Mouse (Mus musculus) forebrain, embryonic 13.5 days (tissue): Measurements from ENCODE around the gene App. TPM values are rescaled to one million over a fixed set of nuclear protein-coding genes. Genes with fewer than 3 reads are reported as not detected.

ENCODE experiments used
- ATAC-seq: fragments of 200-750 bp; cut with Nextera tagmentation; 2 replicates; pipeline ENCODE4 v1.8.0; 2017
- H3K27ac ChIP-seq: fragments of 300-500 bp; sonication (generic); 2 replicates; pipeline ENCODE4 v1.5.1; 2015; ENCODE audit warnings: inconsistent platforms, mild to moderate bottlenecking, moderate library complexity
- H3K27me3 ChIP-seq: fragments of 300-500 bp; sonication (generic); 2 replicates; pipeline ENCODE4 v1.6.1; 2015; ENCODE audit warnings: mild to moderate bottlenecking, inconsistent platforms
- H3K36me3 ChIP-seq: fragments of 300-500 bp; sonication (generic); 2 replicates; pipeline ENCODE4 v1.6.1; 2015; ENCODE audit warnings: mild to moderate bottlenecking, inconsistent platforms; ENCODE audit not compliant: poor library complexity, severe bottlenecking
- H3K4me1 ChIP-seq: fragments of 300-500 bp; sonication (generic); 2 replicates; pipeline ENCODE4 v1.6.1; 2015; ENCODE audit warnings: inconsistent platforms
- H3K4me2 ChIP-seq: fragments of 300-500 bp; sonication (generic); 2 replicates; pipeline ENCODE4 v1.6.1; 2015; ENCODE audit warnings: inconsistent platforms, mild to moderate bottlenecking, moderate library complexity
- H3K4me3 ChIP-seq: fragments of 300-500 bp; sonication (generic); 2 replicates; pipeline ENCODE4 v1.5.1; 2015; ENCODE audit warnings: mild to moderate bottlenecking, inconsistent platforms
- H3K9ac ChIP-seq: fragments of 300-500 bp; sonication (generic); 2 replicates; pipeline ENCODE4 v1.6.1; 2015; ENCODE audit warnings: mild to moderate bottlenecking, inconsistent platforms
- H3K9me3 ChIP-seq: fragments of 300-500 bp; sonication (generic); replicated peaks from 2 replicates; pipeline ENCODE4 v1.6.1; 2016; ENCODE audit warnings: inconsistent platforms
- WGBS: fragments of 180-500 bp; shearing (Covaris S2); methylation state at CpG from one replicate; pipeline ENCODE4 v1.1.7; 2015; 5-methylcytosine and 5-hydroxymethylcytosine counted together
- polyA plus RNA-seq: library from polyadenylated mRNA; unstranded; fragments of >200 nt; fragmentation: Nextera tagmentation; extraction: Ambion mirVana; gene quantifications from 2 replicates; pipeline ENCODE4 v1.2.1, GENCODE M21; 2015

The App gene
- polyA plus RNA-seq, 1 experiment from 2014 or later = 168 TPM

- no peak for ATAC-seq
- Histone ChIP-seq H3K27ac (no peak overlapping the region), H3K27me3 (no peaks in the 10 kb centered on the region), H3K4me2 (no peak overlapping the region), H3K4me1 (peaks cover 29% of the 10 kb centered on the region), H3K9me3 (no peaks in the 10 kb centered on the region), H3K4me3 (no peak overlapping the region), H3K36me3 (peaks cover 16% of the 10 kb centered on the region), H3K9ac (no peak overlapping the region)
- WGBS = 50% methylated on average over 5 of the region's 5 CpGs
Observed at GRCm38 (mm10) chr16:85168821-85169220, 4.7 kb downstream of the App start.

- Histone ChIP-seq H3K27ac (no peak overlapping the region), H3K9me3 (no peaks in the 10 kb centered on the region), H3K36me3 (peaks cover 16% of the 10 kb centered on the region), H3K4me3 (no peak overlapping the region), H3K4me2 (no peak overlapping the region), H3K9ac (no peak overlapping the region), H3K27me3 (no peaks in the 10 kb centered on the region), H3K4me1 (peaks cover 28% of the 10 kb centered on the region)
- 80% methylated on average over 4 of the region's 4 CpGs for WGBS
- no peak for ATAC-seq
Observed at GRCm38 (mm10) chr16:85166205-85166604, 7.4 kb downstream of the App start.

- Histone ChIP-seq H3K9me3 (no peaks in the 10 kb centered on the region), H3K27me3 (no peaks in the 10 kb centered on the region), H3K4me2 (no peak overlapping the region), H3K27ac (no peak overlapping the region), H3K36me3 (peaks cover 16% of the 10 kb centered on the region), H3K9ac (no peak overlapping the region), H3K4me1 (peaks cover 22% of the 10 kb centered on the region), H3K4me3 (no peak overlapping the region)
- 85% methylated on average over 7 of the region's 7 CpGs for WGBS
- ATAC-seq = no peak
Observed at GRCm38 (mm10) chr16:85165631-85166030, 7.9 kb downstream of the App start.

GRCm38 (mm10) chr16:85165177-85165576, 8.4 kb downstream of the App start:
- H3K4me1 ChIP-seq = peaks cover 18% of the 10 kb centered on the region
- H3K27me3 ChIP-seq = no peaks in the 10 kb centered on the region
- no peak overlapping the region for H3K9ac ChIP-seq
- no peaks in the 10 kb centered on the region for H3K9me3 ChIP-seq
- H3K27ac ChIP-seq = no peak overlapping the region
- no peak for ATAC-seq
- H3K4me2 ChIP-seq = no peak overlapping the region
- WGBS = 81% methylated on average over 7 of the region's 7 CpGs
- no peak overlapping the region for H3K4me3 ChIP-seq
- H3K36me3 ChIP-seq = peaks cover 16% of the 10 kb centered on the region

- no peaks in the 10 kb centered on the region for H3K4me1 ChIP-seq
- no peak for ATAC-seq
Observed at GRCm38 (mm10) chr16:85162779-85163178, 10.8 kb downstream of the App start.

DNA sequence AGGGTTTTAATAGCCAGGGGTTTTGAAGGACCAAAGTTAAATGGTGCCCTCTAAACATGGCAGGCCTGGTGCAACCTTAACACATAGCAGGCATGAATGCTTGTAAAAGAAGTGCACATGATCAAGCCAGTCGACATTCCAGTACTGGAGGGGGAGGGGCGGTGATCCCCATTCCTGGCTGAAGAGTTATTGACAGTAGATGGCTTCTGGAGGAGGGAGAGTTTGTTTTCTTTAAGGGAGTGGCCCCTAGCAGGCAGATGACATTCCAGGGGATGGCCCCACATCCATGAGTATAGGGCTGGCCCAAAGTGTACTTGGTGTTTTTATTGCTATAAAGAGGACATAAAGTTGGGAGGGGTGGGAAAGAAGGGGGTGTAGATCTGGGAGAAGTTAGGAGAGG, 13.4 kb downstream of the App start:
- WGBS = 77% methylated on average over 2 of the region's 2 CpGs
- Histone ChIP-seq H3K9me3 (no peaks in the 10 kb centered on the region), H3K4me1 (peaks cover 8% of the 10 kb centered on the region; the same call in 1 of the 2 replicates), H3K4me3 (no peak overlapping the region), H3K36me3 (peaks cover 3% of the 10 kb centered on the region; the same call in 1 of the 2 replicates), H3K27me3 (no peaks in the 10 kb centered on the region), H3K27ac (no peak overlapping the region), H3K9ac (no peak overlapping the region), H3K4me2 (no peak overlapping the region)
- no peak for ATAC-seq

More at GRCm38 (mm10) chr16:85162779-85163178, 10.8 kb downstream of the App start:
- Histone ChIP-seq H3K36me3 (peaks cover 9% of the 10 kb centered on the region), H3K27me3 (no peaks in the 10 kb centered on the region), H3K27ac (no peak overlapping the region), H3K9ac (no peak overlapping the region), H3K4me3 (no peak overlapping the region), H3K4me2 (no peak overlapping the region), H3K9me3 (no peaks in the 10 kb centered on the region)
- 88% methylated on average over 6 of the region's 6 CpGs for WGBS

DNA sequence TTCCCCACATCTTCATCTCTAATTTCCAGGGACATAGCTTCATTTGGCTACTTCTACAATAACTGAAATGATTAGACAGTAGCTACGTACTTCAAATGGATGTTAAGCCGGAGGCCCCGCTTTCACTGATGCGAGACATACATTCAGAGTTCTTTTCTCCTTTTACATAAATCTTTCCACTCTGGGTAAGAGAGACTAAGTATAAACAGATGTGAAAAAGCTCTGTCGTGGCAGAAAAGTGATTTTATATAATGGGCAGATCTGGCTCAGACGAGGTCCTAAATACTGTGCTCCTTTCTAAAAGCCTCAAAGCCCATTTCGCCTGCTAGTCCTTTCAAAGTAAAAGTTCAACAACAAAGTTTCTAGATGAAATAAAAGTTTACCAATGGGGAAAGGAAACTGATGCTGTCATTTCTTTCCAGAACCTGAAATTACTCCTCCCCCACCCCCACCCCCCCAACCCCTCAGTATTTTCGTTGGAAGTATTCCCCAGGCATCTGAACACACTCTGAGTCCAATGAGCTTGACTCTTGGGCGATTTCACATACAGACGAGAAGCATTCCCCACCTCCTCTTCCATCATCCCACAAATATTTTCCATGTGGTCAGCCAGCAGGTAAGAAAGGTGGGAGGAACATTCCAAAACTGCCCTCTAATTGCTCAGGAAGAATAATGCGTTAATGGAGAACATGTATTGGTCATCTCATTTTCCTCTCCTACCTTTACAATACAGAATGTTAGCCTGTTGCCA, 15.6 kb downstream of the App start:
- ATAC-seq = no peak
- Histone ChIP-seq H3K9me3 (no peaks in the 10 kb centered on the region), H3K36me3 (peaks cover 3% of the 10 kb centered on the region; the same call in 1 of the 2 replicates), H3K4me3 (no peak overlapping the region), H3K27me3 (no peaks in the 10 kb centered on the region), H3K9ac (no peak overlapping the region), H3K4me2 (no peak overlapping the region), H3K27ac (no peak overlapping the region), H3K4me1 (peaks cover 11% of the 10 kb centered on the region; the same call in 1 of the 2 replicates)
- WGBS = 85% methylated on average over 11 of the region's 11 CpGs

DNA sequence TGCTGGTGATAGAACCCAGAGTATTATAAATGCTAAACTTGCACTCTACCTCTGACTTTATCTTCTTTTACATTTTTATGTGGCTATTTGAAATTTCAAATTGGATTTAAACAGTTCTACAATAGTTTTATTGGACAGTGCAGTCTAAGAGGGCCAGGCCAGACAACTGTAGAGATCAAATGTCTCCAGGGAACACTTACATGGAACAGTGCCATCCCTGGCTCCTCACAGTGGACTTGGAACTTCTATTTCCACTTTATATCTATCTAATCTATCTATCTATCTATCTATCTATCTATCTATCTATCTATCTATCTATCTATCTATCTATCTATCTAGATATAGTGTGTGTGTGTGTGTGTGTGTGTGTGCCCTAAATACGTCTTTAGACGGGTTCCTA, 16.4 kb downstream of the App start:
- no peak overlapping the region for H3K9ac ChIP-seq
- H3K27ac ChIP-seq = no peak overlapping the region
- no peak for ATAC-seq
- peaks cover 19% of the 10 kb centered on the region for H3K4me1 ChIP-seq
- H3K27me3 ChIP-seq = no peaks in the 10 kb centered on the region
- WGBS = 92% methylated on average over 2 of the region's 2 CpGs
- peaks cover 3% of the 10 kb centered on the region; the same call in 1 of the 2 replicates for H3K36me3 ChIP-seq
- no peak overlapping the region for H3K4me3 ChIP-seq
- no peaks in the 10 kb centered on the region for H3K9me3 ChIP-seq
- no peak overlapping the region for H3K4me2 ChIP-seq

GRCm38 (mm10) chr16:85155836-85156235, 17.7 kb downstream of the App start:
- Histone ChIP-seq H3K9me3 (no peaks in the 10 kb centered on the region), H3K9ac (no peak overlapping the region), H3K27ac (no peak overlapping the region), H3K4me2 (no peak overlapping the region), H3K4me1 (peaks cover 30% of the 10 kb centered on the region), H3K4me3 (no peak overlapping the region), H3K27me3 (no peaks in the 10 kb centered on the region), H3K36me3 (peaks cover 3% of the 10 kb centered on the region; the same call in 1 of the 2 replicates)
- no peak for ATAC-seq
- WGBS = 61% methylated on average over 10 of the region's 10 CpGs

DNA sequence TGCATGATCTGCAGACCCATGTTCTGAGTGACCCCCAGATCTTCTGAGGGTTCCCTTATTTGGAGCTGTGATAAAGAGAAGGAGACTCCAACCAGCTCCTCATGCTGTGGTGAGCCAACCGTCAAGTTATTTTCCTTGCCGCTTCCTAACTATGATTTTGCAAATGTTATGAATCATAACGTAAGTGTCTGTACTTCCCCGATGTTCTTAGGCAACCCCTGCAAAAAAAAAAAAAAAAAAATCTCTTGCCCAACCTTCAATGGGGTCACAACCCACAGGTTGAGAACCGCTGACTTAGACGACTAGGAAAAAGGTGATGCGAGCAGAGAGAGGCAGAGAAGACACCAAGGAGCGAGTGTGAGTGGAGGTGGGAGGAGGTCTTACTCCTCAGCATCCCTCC, 21.1 kb downstream of the App start:
- ATAC-seq = no peak
- H3K36me3 ChIP-seq = peaks cover 9% of the 10 kb centered on the region; the same call in 1 of the 2 replicates
- no peak overlapping the region for H3K27ac ChIP-seq
- H3K9me3 ChIP-seq = no peaks in the 10 kb centered on the region
- 93% methylated on average over 8 of the region's 8 CpGs for WGBS
- H3K4me2 ChIP-seq = no peak overlapping the region
- no peak overlapping the region for H3K9ac ChIP-seq
- H3K27me3 ChIP-seq = no peaks in the 10 kb centered on the region
- peaks cover 37% of the 10 kb centered on the region for H3K4me1 ChIP-seq
- H3K4me3 ChIP-seq = no peak overlapping the region

- 33% methylated on average over 7 of the region's 7 CpGs for WGBS
- Histone ChIP-seq H3K9me3 (no peaks in the 10 kb centered on the region), H3K27ac (no peak overlapping the region)
Observed at GRCm38 (mm10) chr16:85151681-85152080, 21.9 kb downstream of the App start.

DNA sequence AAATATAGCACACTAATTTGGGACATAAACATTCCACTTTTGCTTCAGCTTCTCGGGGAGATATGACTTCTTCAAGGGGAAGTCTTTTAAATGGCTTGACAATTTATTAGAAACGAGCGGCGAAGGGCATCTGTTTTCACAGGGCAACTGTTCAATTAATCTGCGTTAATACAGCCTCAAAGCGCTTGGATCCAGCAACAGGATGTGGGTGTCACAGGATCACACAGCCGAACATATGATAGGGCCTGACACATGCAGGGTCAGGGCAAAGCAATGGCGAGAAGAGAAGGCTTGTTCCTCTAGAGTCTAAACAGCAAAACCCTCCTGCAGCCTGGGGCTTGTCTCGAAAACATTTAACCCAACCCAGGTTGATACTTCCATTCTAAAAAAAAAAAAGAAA, 22.7 kb downstream of the App start:
- Histone ChIP-seq H3K27ac (no peak overlapping the region), H3K9me3 (no peaks in the 10 kb centered on the region), H3K36me3 (peaks cover 7% of the 10 kb centered on the region; the same call in 1 of the 2 replicates), H3K4me1 (peaks cover 38% of the 10 kb centered on the region), H3K9ac (no peak overlapping the region), H3K4me2 (no peak overlapping the region), H3K27me3 (no peaks in the 10 kb centered on the region), H3K4me3 (no peak overlapping the region)
- WGBS = 61% methylated on average over 9 of the region's 9 CpGs
- no peak for ATAC-seq

More at GRCm38 (mm10) chr16:85151681-85152080, 21.9 kb downstream of the App start:
- Histone ChIP-seq H3K36me3 (peaks cover 9% of the 10 kb centered on the region; the same call in 1 of the 2 replicates), H3K4me1 (peaks cover 37% of the 10 kb centered on the region), H3K4me2 (no peak overlapping the region), H3K27me3 (no peaks in the 10 kb centered on the region), H3K9ac (no peak overlapping the region), H3K4me3 (no peak overlapping the region)
- 0 out of 2 replicates have a peak, but pooled peaks have one; percentile 17 for ATAC-seq
